Mouse (Mus musculus): ENCODE data around the gene Cdkal1. TPM values are rescaled to one million over a fixed set of nuclear protein-coding genes. Genes with fewer than 3 reads are reported as not detected.

Gene Cdkal1
- total and polyA plus RNA-seq, 2 experiments from 2014 or later: 11.1 to 18.9 TPM

GRCm38 (mm10) chr13:29650576-29651236 lies 204.8 kb downstream of the Cdkal1 start:
- H3K4me1 ChIP-seq (ENCODE audit: insufficient read depth, low read length): no peaks in the 10 kb centered on the region
- TF ChIP-seq CTCF (IDR thresholded peaks at IDR 0.05; ENCODE audit: low read depth): no peak
- H3K27ac ChIP-seq: no peak overlapping the region
- H3K9me3 ChIP-seq (ENCODE audit: low read length): no peaks in the 10 kb centered on the region
- H3K9ac ChIP-seq (replicated peaks; ENCODE audit: low read length): no peak overlapping the region
- WGBS: 77% methylated on average over 6 of the region's 6 CpGs
- no peaks in the 10 kb centered on the region for H3K36me3 ChIP-seq (ENCODE audit: insufficient read depth, low read length)
- H3K4me2 ChIP-seq (ENCODE audit: low read depth, low read length): no peak overlapping the region
- DNase-seq (ENCODE audit: low spot score) (no peak), ATAC-seq (no peak)
- H3K27me3 ChIP-seq (ENCODE audit: insufficient read depth, low read length): no peaks in the 10 kb centered on the region
- no peak overlapping the region for H3K4me3 ChIP-seq (ENCODE audit: low read length)

GRCm38 (mm10) chr13:29649593-29649992 lies 205.9 kb downstream of the Cdkal1 start:
- H3K9me3 ChIP-seq (ENCODE audit: low read length): no peaks in the 10 kb centered on the region
- no peaks in the 10 kb centered on the region for H3K36me3 ChIP-seq (ENCODE audit: insufficient read depth, low read length)
- no peak for TF ChIP-seq CTCF (IDR thresholded peaks at IDR 0.05; ENCODE audit: low read depth)
- no peak overlapping the region for H3K27ac ChIP-seq
- no peak overlapping the region for H3K4me3 ChIP-seq (ENCODE audit: low read length)
- no peak overlapping the region for H3K4me2 ChIP-seq (ENCODE audit: low read depth, low read length)
- no peaks in the 10 kb centered on the region for H3K27me3 ChIP-seq (ENCODE audit: insufficient read depth, low read length)
- ATAC-seq: no peak
- H3K9ac ChIP-seq (replicated peaks; ENCODE audit: low read length): no peak overlapping the region
- H3K4me1 ChIP-seq (ENCODE audit: insufficient read depth, low read length): no peaks in the 10 kb centered on the region
- DNase-seq (ENCODE audit: low spot score): no peak
- 83% methylated on average over 2 of the region's 2 CpGs for WGBS

DNA sequence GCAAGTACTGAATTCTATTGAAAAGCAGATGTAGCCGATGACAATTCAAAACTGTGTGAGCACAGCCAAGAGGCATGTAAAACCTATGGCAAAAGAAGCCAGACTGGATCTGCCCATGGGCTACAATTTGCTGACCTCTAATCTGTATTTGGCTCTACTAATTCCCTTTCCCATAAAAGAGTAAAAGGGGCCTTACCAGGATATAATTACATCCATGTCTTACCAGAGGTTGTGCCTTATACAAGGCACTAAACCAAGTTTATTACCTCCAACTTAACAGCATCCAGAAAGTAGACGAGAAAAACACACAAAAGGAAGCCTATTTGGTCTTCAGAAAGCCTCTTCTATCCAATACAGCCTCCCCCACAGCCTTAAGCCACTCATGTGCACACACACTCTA lies 213.2 kb downstream of the Cdkal1 start:
- H3K4me1 ChIP-seq (ENCODE audit: insufficient read depth, low read length): no peaks in the 10 kb centered on the region
- no peak for TF ChIP-seq CTCF (IDR thresholded peaks at IDR 0.05; ENCODE audit: low read depth)
- ATAC-seq: no peak
- DNase-seq (ENCODE audit: low spot score): no peak
- H3K36me3 ChIP-seq (ENCODE audit: insufficient read depth, low read length): no peaks in the 10 kb centered on the region
- H3K27ac ChIP-seq: no peak overlapping the region
- no peak overlapping the region for H3K4me2 ChIP-seq (ENCODE audit: low read depth, low read length)
- no peak overlapping the region for H3K4me3 ChIP-seq (ENCODE audit: low read length)
- H3K9ac ChIP-seq (replicated peaks; ENCODE audit: low read length): no peak overlapping the region
- no peaks in the 10 kb centered on the region for H3K9me3 ChIP-seq (ENCODE audit: low read length)
- H3K27me3 ChIP-seq (ENCODE audit: insufficient read depth, low read length): no peaks in the 10 kb centered on the region
- WGBS: 91% methylated on average over 2 of the region's 2 CpGs

DNA sequence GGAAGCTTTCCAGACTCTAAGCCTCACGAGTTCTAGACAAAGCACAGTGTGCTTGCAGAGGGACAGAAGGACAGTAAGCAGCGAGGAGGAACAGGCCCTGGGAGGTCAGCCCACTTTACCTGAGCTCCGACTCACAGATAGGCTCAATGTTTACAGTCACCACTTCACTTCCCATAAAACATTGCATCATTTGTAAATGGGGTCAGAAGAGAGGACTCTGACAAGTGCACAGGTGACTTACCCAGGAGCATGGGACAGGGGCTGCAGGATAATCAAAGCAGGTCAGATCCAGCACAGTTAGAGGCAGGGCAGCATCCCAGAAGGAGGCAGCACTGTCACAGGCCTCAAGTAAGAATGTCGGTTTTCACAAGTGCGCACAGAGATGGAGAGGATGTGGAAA lies 214.3 kb downstream of the Cdkal1 start:
- H3K27ac ChIP-seq: no peak overlapping the region
- TF ChIP-seq CTCF (IDR thresholded peaks at IDR 0.05; ENCODE audit: low read depth): no peak
- no peak for DNase-seq (ENCODE audit: low spot score)
- H3K4me3 ChIP-seq (ENCODE audit: low read length): no peak overlapping the region
- no peak overlapping the region for H3K9ac ChIP-seq (replicated peaks; ENCODE audit: low read length)
- no peak overlapping the region for H3K4me2 ChIP-seq (ENCODE audit: low read depth, low read length)
- WGBS: 78% methylated on average over 5 of the region's 5 CpGs
- H3K27me3 ChIP-seq (ENCODE audit: insufficient read depth, low read length): no peaks in the 10 kb centered on the region
- no peaks in the 10 kb centered on the region for H3K9me3 ChIP-seq (ENCODE audit: low read length)
- H3K4me1 ChIP-seq (ENCODE audit: insufficient read depth, low read length): no peaks in the 10 kb centered on the region
- no peak for ATAC-seq
- no peaks in the 10 kb centered on the region for H3K36me3 ChIP-seq (ENCODE audit: insufficient read depth, low read length)

- ATAC-seq (no peak), DNase-seq (ENCODE audit: low spot score) (no peak)
- Histone ChIP-seq H3K9me3 (ENCODE audit: low read length) (no peaks in the 10 kb centered on the region), H3K9ac (replicated peaks; ENCODE audit: low read length) (no peak overlapping the region), H3K27ac (no peak overlapping the region), H3K27me3 (ENCODE audit: insufficient read depth, low read length) (no peaks in the 10 kb centered on the region), H3K4me2 (ENCODE audit: low read depth, low read length) (no peak overlapping the region), H3K36me3 (ENCODE audit: insufficient read depth, low read length) (no peaks in the 10 kb centered on the region), H3K4me3 (ENCODE audit: low read length) (no peak overlapping the region), H3K4me1 (ENCODE audit: insufficient read depth, low read length) (no peaks in the 10 kb centered on the region)
- 71% methylated on average over 1 of the region's 1 CpGs for WGBS
- TF ChIP-seq CTCF (IDR thresholded peaks at IDR 0.05; ENCODE audit: low read depth): no peak
Observed at GRCm38 (mm10) chr13:29640186-29640585, 215.3 kb downstream of the Cdkal1 start.

GRCm38 (mm10) chr13:29638303-29638702 lies 217.2 kb downstream of the Cdkal1 start:
- no peak for TF ChIP-seq CTCF (IDR thresholded peaks at IDR 0.05; ENCODE audit: low read depth)
- Histone ChIP-seq H3K36me3 (ENCODE audit: insufficient read depth, low read length) (no peaks in the 10 kb centered on the region), H3K27ac (no peak overlapping the region), H3K4me3 (ENCODE audit: low read length) (no peak overlapping the region), H3K27me3 (ENCODE audit: insufficient read depth, low read length) (no peaks in the 10 kb centered on the region), H3K9ac (replicated peaks; ENCODE audit: low read length) (no peak overlapping the region; the same call in 1 of the 2 replicates), H3K9me3 (ENCODE audit: low read length) (no peaks in the 10 kb centered on the region), H3K4me2 (ENCODE audit: low read depth, low read length) (no peak overlapping the region), H3K4me1 (ENCODE audit: insufficient read depth, low read length) (no peaks in the 10 kb centered on the region)
- ATAC-seq (no peak), DNase-seq (ENCODE audit: low spot score) (no peak)
- WGBS: 87% methylated on average over 4 of the region's 4 CpGs

GRCm38 (mm10) chr13:29637788-29638187 lies 217.7 kb downstream of the Cdkal1 start:
- Histone ChIP-seq H3K9me3 (ENCODE audit: low read length) (no peaks in the 10 kb centered on the region), H3K36me3 (ENCODE audit: insufficient read depth, low read length) (no peaks in the 10 kb centered on the region), H3K27me3 (ENCODE audit: insufficient read depth, low read length) (no peaks in the 10 kb centered on the region), H3K9ac (replicated peaks; ENCODE audit: low read length) (no peak overlapping the region), H3K27ac (no peak overlapping the region), H3K4me1 (ENCODE audit: insufficient read depth, low read length) (no peaks in the 10 kb centered on the region), H3K4me2 (ENCODE audit: low read depth, low read length) (no peak overlapping the region), H3K4me3 (ENCODE audit: low read length) (no peak overlapping the region)
- no peak for DNase-seq (ENCODE audit: low spot score)
- ATAC-seq: no peak
- WGBS: 84% methylated on average over 6 of the region's 6 CpGs
- no peak for TF ChIP-seq CTCF (IDR thresholded peaks at IDR 0.05; ENCODE audit: low read depth)
